Mouse (Mus musculus): Measurements from ENCODE around the gene Gm45062. TPM values are rescaled to one million over a fixed set of nuclear protein-coding genes. Genes with fewer than 3 reads are reported as not detected.
"Not testable (repeated sequence)": the region's sequence is repeated elsewhere in the genome, so short reads cannot be mapped to it uniquely, and the experiment has no call there.

Gene Gm45062
- polyA plus RNA-seq, 1 experiment from 2014 or later, result 14.7 TPM

DNA sequence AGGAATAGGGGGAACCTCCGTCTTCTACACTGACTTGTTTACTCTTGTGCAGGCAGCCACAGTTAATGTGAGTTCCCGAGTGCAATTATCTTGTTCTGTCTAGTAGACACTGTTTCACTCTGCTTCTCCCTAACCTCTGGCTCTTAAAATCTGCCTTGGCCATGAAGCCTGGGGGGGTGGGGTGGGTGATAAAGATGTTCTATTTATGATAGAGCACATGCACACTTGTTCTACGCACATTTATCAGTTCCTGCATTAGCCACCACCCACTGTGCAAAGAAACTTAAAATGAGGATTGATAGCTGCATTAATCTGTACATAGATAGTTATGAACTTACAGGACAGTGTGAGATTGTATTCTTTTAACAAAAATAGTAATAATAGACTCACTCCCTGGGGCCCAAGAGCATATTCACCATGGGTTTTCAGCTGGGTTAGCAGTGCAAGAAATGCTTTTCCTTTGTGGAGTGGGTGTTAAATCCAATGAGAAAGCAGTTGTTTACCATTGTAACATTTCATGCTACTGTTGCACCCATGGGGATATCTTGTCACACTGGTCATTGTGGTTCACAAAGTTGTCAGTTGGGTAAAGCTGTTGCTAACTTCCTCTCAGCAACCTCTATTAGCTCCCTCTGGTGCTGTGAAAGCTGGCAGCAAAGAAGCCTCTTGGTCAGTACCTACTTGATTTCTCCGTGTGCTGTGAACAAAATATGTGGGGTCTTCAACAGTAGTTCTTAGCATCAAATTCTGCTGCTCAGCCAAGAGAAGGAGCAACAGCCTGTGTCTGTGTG lies 272.0 kb downstream of the Gm45062 start:
- Histone ChIP-seq H3K9me3 (ENCODE audit: low read length) (no peaks in the 10 kb centered on the region), H3K4me1 (ENCODE audit: insufficient read depth, low read length) (no peaks in the 10 kb centered on the region), H3K27me3 (ENCODE audit: insufficient read depth, low read length) (no peaks in the 10 kb centered on the region), H3K4me2 (replicated peaks; ENCODE audit: low read depth, low read length) (no peak overlapping the region), H3K36me3 (ENCODE audit: insufficient read depth, low read length) (no peaks in the 10 kb centered on the region), H3K4me3 (ENCODE audit: low read length) (no peak overlapping the region), H3K27ac (ENCODE audit: low read length) (no peak overlapping the region), H3K9ac (replicated peaks; ENCODE audit: low read length) (no peak overlapping the region)
- no peak for ATAC-seq (ENCODE audit: low FRiP score, low TSS enrichment)
- WGBS, result 71% methylated on average over 4 of the region's 4 CpGs

DNA sequence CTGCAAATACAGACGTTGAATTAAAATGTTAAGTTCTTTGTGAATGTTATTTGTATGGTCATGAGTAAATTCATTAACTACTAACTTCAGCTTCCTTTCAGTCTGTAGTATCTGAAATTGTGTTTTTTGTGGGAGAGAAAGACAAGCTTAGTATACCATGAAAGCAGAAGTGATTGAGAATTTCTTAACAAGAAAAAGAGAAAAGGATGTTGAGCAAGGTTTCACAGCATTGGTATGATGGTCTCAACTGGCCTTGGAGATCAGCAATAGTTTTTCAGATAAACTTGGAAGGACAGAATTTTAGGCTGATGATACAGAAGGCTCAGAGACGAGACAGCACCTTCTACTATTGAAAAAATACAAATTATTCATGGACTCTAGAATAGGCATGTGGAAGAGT lies 277.7 kb downstream of the Gm45062 start:
- Histone ChIP-seq H3K27ac (ENCODE audit: low read length) (no peak overlapping the region), H3K4me3 (ENCODE audit: low read length) (no peak overlapping the region), H3K9me3 (ENCODE audit: low read length) (no peaks in the 10 kb centered on the region), H3K4me2 (replicated peaks; ENCODE audit: low read depth, low read length) (no peak overlapping the region), H3K4me1 (ENCODE audit: insufficient read depth, low read length) (no peaks in the 10 kb centered on the region), H3K27me3 (ENCODE audit: insufficient read depth, low read length) (no peaks in the 10 kb centered on the region), H3K36me3 (ENCODE audit: insufficient read depth, low read length) (no peaks in the 10 kb centered on the region), H3K9ac (replicated peaks; ENCODE audit: low read length) (no peak overlapping the region)
- 92% methylated on average over 2 of the region's 2 CpGs for WGBS
- ATAC-seq (ENCODE audit: low FRiP score, low TSS enrichment), result no peak

DNA sequence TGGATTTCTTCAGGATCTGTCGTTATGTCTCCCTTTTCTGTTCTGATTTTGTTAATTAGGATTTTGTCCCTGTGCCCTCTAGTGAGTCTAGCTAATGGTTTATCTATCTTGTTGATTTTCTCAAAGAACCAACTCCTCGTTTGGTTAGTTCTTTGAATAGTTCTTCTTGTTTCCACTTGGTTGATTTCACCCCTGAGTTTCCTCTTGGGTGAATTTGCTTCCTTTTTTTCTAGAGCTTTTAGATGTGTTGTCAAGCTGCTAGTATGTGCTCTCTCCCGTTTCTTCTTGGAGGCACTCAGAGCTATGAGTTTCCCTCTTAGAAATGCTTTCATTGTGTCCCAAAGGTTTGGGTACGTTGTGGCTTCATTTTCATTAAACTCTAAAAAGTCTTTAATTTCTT lies 282.3 kb downstream of the Gm45062 start:
- H3K4me2 ChIP-seq (replicated peaks; ENCODE audit: low read depth, low read length); H3K27ac ChIP-seq (ENCODE audit: low read length); H3K36me3 ChIP-seq (ENCODE audit: insufficient read depth, low read length); H3K27me3 ChIP-seq (ENCODE audit: insufficient read depth, low read length); ATAC-seq (ENCODE audit: low FRiP score, low TSS enrichment); H3K4me1 ChIP-seq (ENCODE audit: insufficient read depth, low read length); H3K9ac ChIP-seq (replicated peaks; ENCODE audit: low read length); H3K9me3 ChIP-seq (ENCODE audit: low read length); H3K4me3 ChIP-seq (ENCODE audit: low read length): not testable (repeated sequence)
- 78% methylated on average over 3 of the region's 4 CpGs for WGBS

DNA sequence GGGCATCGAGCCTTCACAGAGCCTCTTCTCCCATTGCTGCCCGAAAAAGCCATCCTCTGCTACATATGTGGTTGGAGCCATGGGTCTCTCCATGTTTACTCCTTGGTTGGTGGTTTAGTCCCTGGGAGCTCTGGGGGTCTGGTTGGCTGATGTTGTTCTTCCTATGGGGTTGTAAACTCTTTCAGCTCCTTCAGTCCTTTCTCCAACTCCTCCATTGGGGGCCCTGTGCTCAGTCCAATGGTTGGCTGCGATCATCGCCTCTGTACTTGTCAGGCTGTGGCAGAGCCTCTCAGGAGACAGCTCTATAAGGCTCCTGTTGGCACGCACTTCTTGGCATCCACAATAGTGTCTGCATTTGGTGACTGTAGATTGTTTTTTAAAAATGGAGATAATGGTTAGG lies 285.6 kb downstream of the Gm45062 start:
- H3K27ac ChIP-seq (ENCODE audit: low read length), result no peak overlapping the region
- 97% methylated on average over 5 of the region's 5 CpGs for WGBS
- H3K4me1 ChIP-seq (ENCODE audit: insufficient read depth, low read length), result no peaks in the 10 kb centered on the region
- no peak overlapping the region for H3K9ac ChIP-seq (replicated peaks; ENCODE audit: low read length)
- ATAC-seq (ENCODE audit: low FRiP score, low TSS enrichment), result no peak
- H3K4me3 ChIP-seq (ENCODE audit: low read length), result no peak overlapping the region
- no peaks in the 10 kb centered on the region for H3K9me3 ChIP-seq (ENCODE audit: low read length)
- peaks cover 10% of the 10 kb centered on the region; the same call in 1 of the 2 replicates for H3K36me3 ChIP-seq (ENCODE audit: insufficient read depth, low read length)
- no peaks in the 10 kb centered on the region for H3K27me3 ChIP-seq (ENCODE audit: insufficient read depth, low read length)
- no peak overlapping the region for H3K4me2 ChIP-seq (replicated peaks; ENCODE audit: low read depth, low read length)

DNA sequence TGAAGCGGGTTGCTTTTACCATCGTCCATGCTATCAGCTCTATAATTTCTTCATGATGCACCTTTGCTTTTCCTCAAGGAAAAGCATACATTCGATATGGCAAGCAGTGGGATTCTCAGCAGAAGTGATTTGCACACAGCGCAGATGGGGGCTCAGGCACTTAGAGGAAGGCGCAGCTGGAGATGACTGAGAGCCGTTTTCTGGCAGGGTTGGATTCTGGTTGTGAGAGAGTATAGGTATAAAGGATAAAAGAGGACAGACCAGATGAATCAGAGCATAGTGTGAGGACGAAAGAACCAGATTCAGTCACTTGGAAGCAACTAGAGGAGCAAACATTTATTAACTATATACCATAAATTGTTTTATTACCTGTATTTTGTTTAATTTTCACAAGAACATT lies 286.5 kb downstream of the Gm45062 start:
- no peak overlapping the region for H3K27ac ChIP-seq (ENCODE audit: low read length)
- 95% methylated on average over 7 of the region's 7 CpGs for WGBS
- H3K36me3 ChIP-seq (ENCODE audit: insufficient read depth, low read length), result peaks cover 10% of the 10 kb centered on the region; the same call in 1 of the 2 replicates
- no peak overlapping the region for H3K4me3 ChIP-seq (ENCODE audit: low read length)
- no peaks in the 10 kb centered on the region for H3K27me3 ChIP-seq (ENCODE audit: insufficient read depth, low read length)
- no peak for ATAC-seq (ENCODE audit: low FRiP score, low TSS enrichment)
- no peak overlapping the region for H3K9ac ChIP-seq (replicated peaks; ENCODE audit: low read length)
- H3K9me3 ChIP-seq (ENCODE audit: low read length), result no peaks in the 10 kb centered on the region
- H3K4me2 ChIP-seq (replicated peaks; ENCODE audit: low read depth, low read length), result no peak overlapping the region
- H3K4me1 ChIP-seq (ENCODE audit: insufficient read depth, low read length), result no peaks in the 10 kb centered on the region

DNA sequence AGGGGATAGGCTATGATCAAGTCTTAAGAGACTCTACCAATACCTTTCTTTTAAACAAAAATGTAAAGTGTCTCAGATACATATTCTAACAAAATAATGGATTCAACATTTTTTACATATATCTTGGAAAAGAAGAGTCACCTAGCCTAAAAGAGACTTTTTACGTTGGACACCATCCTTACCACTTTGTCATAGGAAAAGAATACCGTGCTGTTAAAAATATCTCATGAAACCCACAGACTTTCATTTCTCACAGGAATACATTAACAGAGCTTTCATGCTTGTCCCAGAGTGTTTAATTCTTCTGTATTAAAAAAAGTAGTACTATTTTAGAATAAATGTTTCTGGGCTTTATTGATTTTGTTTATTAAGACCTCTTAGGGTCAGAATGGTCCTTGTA lies 291.9 kb downstream of the Gm45062 start:
- Histone ChIP-seq H3K4me1 (ENCODE audit: insufficient read depth, low read length) (no peaks in the 10 kb centered on the region), H3K27me3 (ENCODE audit: insufficient read depth, low read length) (no peaks in the 10 kb centered on the region), H3K4me2 (replicated peaks; ENCODE audit: low read depth, low read length) (no peak overlapping the region), H3K27ac (ENCODE audit: low read length) (no peak overlapping the region), H3K4me3 (ENCODE audit: low read length) (no peak overlapping the region), H3K9me3 (ENCODE audit: low read length) (peaks cover 3% of the 10 kb centered on the region; the same call in 1 of the 2 replicates), H3K36me3 (ENCODE audit: insufficient read depth, low read length) (peaks cover 7% of the 10 kb centered on the region; the same call in 1 of the 2 replicates), H3K9ac (replicated peaks; ENCODE audit: low read length) (no peak overlapping the region)
- WGBS, result 92% methylated on average over 2 of the region's 2 CpGs
- ATAC-seq (ENCODE audit: low FRiP score, low TSS enrichment), result no peak

DNA sequence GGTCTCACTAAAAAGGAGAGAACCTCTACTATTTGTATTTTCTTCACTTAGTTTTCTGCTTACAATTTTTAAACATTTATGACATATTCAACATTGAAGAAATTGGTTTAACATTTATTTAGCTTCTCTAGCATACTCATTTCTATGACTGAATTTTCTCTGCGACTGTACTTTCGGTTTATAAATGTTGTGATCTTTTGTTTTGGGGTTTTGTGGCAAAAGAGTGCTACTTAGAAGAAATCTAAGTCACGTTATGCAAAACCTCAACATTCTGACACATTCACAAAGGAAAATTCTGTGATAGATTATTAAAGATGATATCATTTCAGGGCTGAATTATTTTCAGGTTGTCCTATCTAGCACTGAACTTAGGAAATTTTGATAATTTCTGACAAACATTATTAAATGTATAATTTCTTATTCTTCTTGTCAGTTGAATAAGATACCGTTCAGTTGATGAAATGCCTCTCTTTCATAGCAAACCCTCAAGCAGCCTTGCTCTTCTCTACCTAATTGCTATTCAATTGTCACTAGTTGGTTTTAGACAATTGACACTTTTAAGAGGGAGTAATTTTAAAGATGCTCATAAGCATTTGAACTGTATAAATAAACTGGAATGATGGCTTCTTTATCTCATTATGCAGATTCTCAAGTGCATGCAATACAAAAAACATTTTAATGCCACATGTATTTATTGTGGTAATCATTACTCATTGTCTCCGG lies 297.8 kb downstream of the Gm45062 start:
- no peak overlapping the region for H3K4me2 ChIP-seq (replicated peaks; ENCODE audit: low read depth, low read length)
- H3K4me1 ChIP-seq (ENCODE audit: insufficient read depth, low read length), result no peaks in the 10 kb centered on the region
- no peak overlapping the region for H3K27ac ChIP-seq (ENCODE audit: low read length)
- no peak overlapping the region for H3K4me3 ChIP-seq (ENCODE audit: low read length)
- no peak overlapping the region for H3K9ac ChIP-seq (replicated peaks; ENCODE audit: low read length)
- peaks cover 3% of the 10 kb centered on the region; the same call in 1 of the 2 replicates for H3K9me3 ChIP-seq (ENCODE audit: low read length)
- ATAC-seq (ENCODE audit: low FRiP score, low TSS enrichment), result no peak
- 94% methylated on average over 5 of the region's 5 CpGs for WGBS
- peaks cover 9% of the 10 kb centered on the region for H3K36me3 ChIP-seq (ENCODE audit: insufficient read depth, low read length)
- H3K27me3 ChIP-seq (ENCODE audit: insufficient read depth, low read length), result no peaks in the 10 kb centered on the region

DNA sequence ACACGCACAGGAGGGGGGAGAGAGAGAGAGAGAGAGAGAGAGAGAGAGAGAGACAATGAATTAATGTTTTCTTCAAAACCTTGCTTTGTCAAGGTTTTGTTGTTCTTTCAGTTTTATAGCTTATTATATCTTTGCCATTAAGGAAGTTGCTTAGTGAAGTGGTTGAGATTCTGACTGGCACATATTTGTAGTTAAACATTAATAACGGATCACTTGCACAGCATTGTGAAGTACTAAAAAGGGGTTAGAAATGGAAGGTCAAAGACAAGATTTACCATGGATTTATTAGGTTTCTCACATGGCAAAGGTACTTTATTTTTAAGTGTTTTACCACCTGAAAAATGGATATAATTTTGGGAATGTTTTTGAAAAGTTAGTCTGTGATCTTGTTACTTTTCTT lies 301.4 kb downstream of the Gm45062 start:
- H3K36me3 ChIP-seq (ENCODE audit: insufficient read depth, low read length), result peaks cover 8% of the 10 kb centered on the region

DNA sequence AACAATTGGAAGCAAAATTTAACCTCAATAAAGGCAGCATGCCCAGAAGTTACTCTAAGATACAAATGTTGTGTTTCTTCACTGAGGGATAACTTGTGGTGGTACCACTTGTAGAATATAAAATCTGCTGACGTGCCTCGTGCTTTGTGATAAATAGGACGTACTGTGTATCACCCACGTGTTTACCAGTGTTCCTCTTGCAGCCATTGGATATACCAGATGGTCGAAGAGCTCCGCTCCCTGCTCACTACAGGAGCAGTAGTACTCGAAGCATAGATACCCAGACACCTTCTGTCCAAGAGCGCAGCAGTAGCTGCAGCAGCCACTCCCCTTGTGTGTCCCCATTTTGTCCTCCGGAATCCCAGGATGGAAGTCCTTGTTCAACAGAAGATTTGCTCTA lies 323.1 kb downstream of the Gm45062 start:
- H3K4me3 ChIP-seq (ENCODE audit: low read length), result no peak overlapping the region
- WGBS, result 94% methylated on average over 9 of the region's 9 CpGs
- no peak overlapping the region for H3K4me2 ChIP-seq (replicated peaks; ENCODE audit: low read depth, low read length)
- H3K4me1 ChIP-seq (ENCODE audit: insufficient read depth, low read length), result no peaks in the 10 kb centered on the region
- no peak overlapping the region for H3K9ac ChIP-seq (replicated peaks; ENCODE audit: low read length)
- no peaks in the 10 kb centered on the region for H3K9me3 ChIP-seq (ENCODE audit: low read length)
- no peaks in the 10 kb centered on the region for H3K27me3 ChIP-seq (ENCODE audit: insufficient read depth, low read length)
- no peak overlapping the region for H3K27ac ChIP-seq (ENCODE audit: low read length)
- ATAC-seq (ENCODE audit: low FRiP score, low TSS enrichment), result no peak
- no peaks in the 10 kb centered on the region for H3K36me3 ChIP-seq (ENCODE audit: insufficient read depth, low read length)

More for the DNA sequence above, 301.4 kb downstream of the Gm45062 start:
- Histone ChIP-seq H3K27ac (ENCODE audit: low read length) (no peak overlapping the region), H3K4me2 (replicated peaks; ENCODE audit: low read depth, low read length) (no peak overlapping the region), H3K9me3 (ENCODE audit: low read length) (no peaks in the 10 kb centered on the region), H3K4me3 (ENCODE audit: low read length) (no peak overlapping the region), H3K4me1 (ENCODE audit: insufficient read depth, low read length) (no peaks in the 10 kb centered on the region), H3K9ac (replicated peaks; ENCODE audit: low read length) (no peak overlapping the region), H3K27me3 (ENCODE audit: insufficient read depth, low read length) (no peaks in the 10 kb centered on the region)
- 80% methylated on average over 2 of the region's 2 CpGs for WGBS
- no peak for ATAC-seq (ENCODE audit: low FRiP score, low TSS enrichment)

DNA sequence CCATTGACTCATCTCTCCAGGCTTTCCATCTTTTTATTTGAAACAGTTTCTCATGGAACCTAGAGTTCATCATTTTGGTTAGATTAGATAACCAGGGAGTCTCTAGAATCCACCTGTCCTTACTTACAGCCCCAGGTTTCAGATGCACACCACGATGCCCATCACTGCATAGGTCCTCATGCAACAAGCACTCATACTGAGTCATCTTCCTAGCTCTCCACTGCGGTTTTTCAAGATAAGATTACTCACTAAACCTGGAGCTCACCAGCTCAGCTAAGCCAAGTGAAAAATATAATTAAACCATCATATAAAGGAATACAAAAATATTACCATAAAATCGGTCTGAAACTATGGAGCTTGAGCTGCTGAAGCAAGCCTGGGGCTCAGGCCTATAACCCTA lies 324.6 kb downstream of the Gm45062 start:
- Histone ChIP-seq H3K27me3 (ENCODE audit: insufficient read depth, low read length) (no peaks in the 10 kb centered on the region), H3K4me3 (ENCODE audit: low read length) (no peak overlapping the region), H3K27ac (ENCODE audit: low read length) (no peak overlapping the region), H3K9ac (replicated peaks; ENCODE audit: low read length) (no peak overlapping the region), H3K36me3 (ENCODE audit: insufficient read depth, low read length) (no peaks in the 10 kb centered on the region), H3K4me2 (replicated peaks; ENCODE audit: low read depth, low read length) (no peak overlapping the region), H3K9me3 (ENCODE audit: low read length) (no peaks in the 10 kb centered on the region), H3K4me1 (ENCODE audit: insufficient read depth, low read length) (no peaks in the 10 kb centered on the region)
- WGBS, result 90% methylated on average over 3 of the region's 3 CpGs
- ATAC-seq (ENCODE audit: low FRiP score, low TSS enrichment), result no peak
